Mouse (Mus musculus): ENCODE data around the gene Ugdh.

Gene Ugdh

GRCm38 (mm10) chr5:65425251-65425650, 10.5 kb downstream of the Ugdh start:
- no peak for DNase-seq

- no peak for DNase-seq
Observed at GRCm38 (mm10) chr5:65424215-65424614, 11.5 kb downstream of the Ugdh start.

GRCm38 (mm10) chr5:65422803-65423202, 12.9 kb downstream of the Ugdh start:
- DNase-seq, result no peak

GRCm38 (mm10) chr5:65420822-65421221, 14.9 kb downstream of the Ugdh start:
- no peak for DNase-seq

DNA sequence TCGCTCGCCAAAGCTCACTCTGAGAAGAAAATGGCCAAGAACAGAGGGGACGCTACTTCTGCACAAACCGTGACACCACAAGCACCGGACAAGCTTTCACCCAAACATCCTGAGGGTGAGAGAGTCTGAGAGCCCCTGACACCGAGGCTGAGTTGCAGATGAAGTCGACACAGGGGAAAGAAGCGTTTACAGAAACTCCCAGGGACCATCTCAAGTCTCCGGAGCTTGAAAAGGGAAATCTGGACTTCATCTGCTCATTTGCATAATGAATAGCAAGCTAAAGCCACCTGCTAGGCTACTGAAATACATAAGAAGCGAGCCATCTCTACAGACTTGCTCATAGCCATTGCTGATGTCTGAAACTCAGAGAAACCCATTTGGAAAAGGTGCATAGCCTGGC, 16.6 kb downstream of the Ugdh start:
- DNase-seq, result no peak

GRCm38 (mm10) chr5:65415653-65416458, 19.9 kb downstream of the Ugdh start:
- DNase-seq, result no peak

- DNase-seq, result no peak
Observed at GRCm38 (mm10) chr5:65407989-65408388, 27.8 kb downstream of the Ugdh start.

DNA sequence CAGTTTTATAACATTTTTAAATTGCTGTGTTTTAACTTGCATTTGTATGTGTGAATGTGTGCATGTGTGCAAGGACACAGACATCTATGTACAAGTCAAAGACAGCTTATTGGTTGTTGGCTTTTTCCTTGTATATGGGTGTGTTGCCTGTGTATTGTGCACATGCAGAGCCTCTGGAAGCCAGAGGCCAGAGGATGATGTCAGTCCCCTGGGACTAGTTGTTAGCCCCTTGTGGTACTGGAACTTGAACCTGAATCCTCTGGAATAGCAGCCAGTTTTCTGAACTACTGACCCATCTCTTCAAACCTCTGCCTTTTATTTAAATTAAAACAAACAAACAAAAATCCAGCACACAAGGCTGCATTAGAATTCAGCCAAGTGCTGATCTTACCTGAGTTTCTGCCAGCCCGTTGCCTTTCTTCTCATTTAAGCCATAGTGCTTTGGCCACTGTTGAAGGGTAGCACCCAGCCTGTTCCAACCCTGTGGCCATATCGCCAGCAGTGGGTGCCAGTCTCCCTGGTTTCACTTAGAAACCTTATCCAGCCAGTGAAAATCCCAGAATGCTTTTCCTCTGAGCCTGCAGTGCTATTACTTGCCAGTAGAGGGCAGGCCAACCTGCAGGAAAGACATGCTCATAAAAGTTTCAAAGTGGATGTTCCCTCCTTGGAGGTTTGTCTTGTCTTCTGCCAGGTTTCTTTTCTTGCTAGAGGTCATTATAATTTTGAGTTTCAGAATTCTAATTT, 34.3 kb downstream of the Ugdh start:
- DNase-seq, result peak; percentile 72

DNA sequence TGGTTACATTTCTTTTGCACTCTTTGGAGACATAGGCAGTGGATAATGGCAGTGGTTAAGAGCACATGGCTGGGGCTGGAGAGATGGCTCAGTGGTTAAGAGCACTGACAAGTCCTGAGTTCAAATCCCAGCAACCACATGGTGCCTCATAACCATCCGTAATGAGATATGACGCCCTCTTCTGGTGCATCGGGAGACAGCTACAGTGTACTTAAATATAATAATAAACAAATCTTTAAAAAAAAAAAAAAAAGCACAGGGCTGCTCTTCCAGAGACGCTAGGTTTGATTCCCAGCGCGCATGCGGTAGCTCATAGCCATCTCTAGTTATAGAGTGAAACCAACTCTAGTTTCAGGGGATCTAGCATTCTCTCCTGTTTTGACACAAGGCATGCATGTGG, 41.3 kb downstream of the Ugdh start:
- DNase-seq, result no peak

DNA sequence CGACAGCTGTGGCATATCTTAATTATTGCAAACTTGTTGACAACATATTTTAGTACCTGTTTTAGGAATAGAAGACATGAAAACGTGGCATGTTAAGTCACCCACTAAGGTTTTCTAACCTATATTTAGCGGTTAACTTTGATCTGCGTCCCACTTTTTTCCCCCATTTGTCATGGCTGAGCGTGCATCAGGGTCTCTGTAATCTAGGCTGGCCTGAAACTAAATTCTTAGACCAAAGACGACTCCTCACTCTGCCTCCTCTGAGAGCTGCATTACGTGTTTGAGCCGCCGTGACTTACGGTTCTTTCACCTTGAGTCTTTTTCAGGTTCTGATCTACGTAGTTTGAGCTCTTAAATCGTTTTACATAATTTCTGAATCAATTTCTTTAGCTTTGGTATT, 44.0 kb downstream of the Ugdh start:
- DNase-seq, result no peak

- peak; percentile 98 for DNase-seq
Observed at GRCm38 (mm10) chr5:65390648-65391644, 44.8 kb downstream of the Ugdh start, which contains the start of the genes Rpl9 and Lias. Rpl9 (minus strand) TSS chr5:65391444. Lias (plus strand) TSS chr5:65391497.

DNA sequence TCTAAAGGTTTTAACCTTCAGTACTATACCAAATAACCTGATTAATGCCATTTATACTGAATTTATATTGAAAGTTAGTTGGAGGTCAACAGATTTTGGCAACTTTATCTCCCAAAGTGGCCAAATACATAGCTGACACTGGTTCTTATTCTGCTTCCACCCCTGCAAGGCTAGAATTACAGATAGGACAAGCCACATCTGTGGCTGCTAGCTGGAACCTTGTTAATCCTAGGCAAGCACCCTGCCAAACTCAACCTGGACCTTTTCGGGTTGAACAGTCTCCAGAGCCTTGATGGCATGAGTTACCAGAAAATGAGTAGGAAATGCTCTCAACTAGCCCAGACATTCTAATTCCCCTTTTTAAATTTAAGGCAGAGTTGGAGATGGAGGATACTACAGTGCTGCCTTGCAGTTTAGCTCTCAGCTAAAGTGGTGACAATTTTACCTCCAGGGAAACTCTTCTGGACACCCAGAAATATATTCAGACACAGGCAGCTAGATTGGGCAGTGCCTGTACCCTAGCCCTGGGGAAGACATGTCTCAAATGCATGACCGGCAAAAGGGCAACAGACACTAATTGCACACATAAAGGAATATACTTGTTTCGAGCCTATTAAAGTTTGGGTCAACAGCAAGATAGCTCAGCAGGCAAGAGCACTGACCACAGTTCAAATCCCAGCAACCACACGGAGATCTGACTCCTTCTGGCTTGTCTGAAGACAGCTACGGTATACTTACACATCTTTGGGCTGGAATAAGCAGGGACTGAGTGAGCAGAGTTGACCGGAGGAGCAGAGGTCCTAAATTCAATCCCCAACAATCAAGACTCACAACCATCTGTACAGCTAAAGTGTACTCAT, 48.5 kb downstream of the Ugdh start:
- DNase-seq, result no peak

DNA sequence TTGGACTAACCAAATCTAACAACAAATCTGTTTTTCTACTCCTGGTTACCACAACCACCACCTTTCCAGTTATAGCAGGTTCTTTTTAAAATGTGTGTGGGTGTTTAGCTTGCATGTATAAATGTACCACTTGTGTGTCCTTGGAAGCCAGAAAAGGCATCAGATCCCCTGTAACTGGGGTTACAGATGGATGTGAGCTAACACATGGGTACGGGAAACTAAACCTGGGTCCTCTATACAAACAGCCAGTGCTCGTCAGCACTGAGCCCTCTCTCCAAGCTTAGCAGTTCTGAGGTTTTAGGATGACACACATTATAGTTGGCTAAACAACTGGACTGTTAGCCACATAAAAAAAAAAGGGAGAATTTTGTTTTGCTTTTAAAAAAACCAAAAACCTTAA, 50.0 kb downstream of the Ugdh start:
- peak; percentile 10 for DNase-seq

DNA sequence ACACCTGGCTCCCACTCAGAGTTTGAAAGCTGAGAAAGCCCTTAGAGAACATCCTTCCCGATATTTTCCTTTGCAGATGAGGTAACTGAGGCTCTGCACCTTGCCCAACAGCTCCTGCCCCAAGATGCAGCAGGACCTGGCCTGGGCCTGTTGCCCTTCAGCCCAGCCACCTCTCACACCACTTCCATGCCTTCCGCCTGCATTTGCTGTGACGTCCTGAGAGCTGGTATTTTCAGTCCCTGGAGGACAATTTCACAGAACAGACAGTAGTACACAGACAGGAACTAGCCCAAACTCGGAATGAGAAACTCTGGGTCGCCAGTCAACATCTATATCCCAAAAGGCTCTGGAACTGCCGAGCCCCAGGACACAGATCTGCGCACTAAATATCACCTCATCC, 61.0 kb downstream of the Ugdh start:
- no peak for DNase-seq

DNA sequence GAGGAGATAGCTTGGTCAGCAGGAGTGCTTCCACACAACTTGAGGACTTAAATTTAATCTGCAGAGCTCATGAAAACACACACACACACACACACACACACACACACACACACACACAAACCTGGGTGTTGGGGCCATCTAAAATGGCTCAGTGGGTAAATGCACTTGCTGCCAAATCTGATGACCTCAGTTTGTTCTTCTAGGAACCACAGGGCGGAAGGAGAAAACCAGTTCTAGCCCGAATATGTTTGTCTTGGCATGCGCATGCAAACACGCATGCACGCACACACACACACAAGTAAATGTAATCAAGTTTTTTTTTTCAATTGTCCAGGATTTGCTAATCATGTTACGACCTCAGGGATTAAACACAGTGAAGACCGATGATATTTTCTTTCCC, 64.2 kb downstream of the Ugdh start:
- no peak for DNase-seq

DNA sequence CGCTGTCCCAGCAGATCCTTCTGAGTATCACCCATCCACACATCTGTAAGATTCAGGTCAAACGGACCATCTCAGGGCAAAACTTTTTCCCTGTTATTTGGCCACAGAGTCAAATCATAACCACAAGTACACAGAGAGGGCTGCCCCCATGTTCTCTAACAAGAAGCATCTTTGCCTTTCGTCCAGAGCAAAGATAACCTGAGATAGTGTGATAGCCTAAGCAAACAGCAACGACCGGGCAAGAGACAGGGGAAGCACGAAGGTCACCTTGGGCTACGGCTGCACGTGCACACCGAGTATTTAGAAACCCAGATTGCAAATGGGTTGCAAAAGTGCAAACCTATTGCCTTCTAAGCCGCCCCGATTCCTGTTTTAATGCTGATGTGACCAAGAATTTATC, 67.9 kb downstream of the Ugdh start:
- no peak for DNase-seq

All from layer of hippocampus, adult 9-11 months (tissue).